Comparison of ENCODE assay signal across 14 mouse cellular contexts in genomic region chr9:48108994-48109619, GRCm38 (mm10). TPM values are rescaled to one million over a fixed set of nuclear protein-coding genes. Genes with fewer than 3 reads are reported as not detected.
DNase-seq lines count a peak whose midpoint lies in the region; ATAC-seq and TF ChIP-seq lines count a peak whose summit lies in the region.
"Had no signal": no experiment of that assay in that cellular context is flagged by ENCODE, and none has a peak within 500 bp of the region (broad histone marks: within the 10 kb centered on the region; RNA-seq: fewer than 3 reads in every experiment).

No protein-coding gene starts in this region.

- no peaks in the 10 kb centered on the region for H3K27me3 ChIP-seq in hindbrain, embryonic 13.5 days
- no peaks in the 10 kb centered on the region for H3K27me3 ChIP-seq in hindbrain, embryonic 16.5 days (replicated peaks; ENCODE audit: control insufficient read depth, insufficient read depth, low read length)

- peak overlapping the region; percentile 30; the same call in 1 of the 2 replicates for H3K27ac ChIP-seq in hindbrain, embryonic 13.5 days
- no peak overlapping the region for H3K27ac ChIP-seq in hindbrain, embryonic 16.5 days (ENCODE audit: low read depth, low read length)
- H3K27ac ChIP-seq in layer of hippocampus, adult 2 months, result no peak overlapping the region
- H3K27ac ChIP-seq: forebrain, embryonic 10.5 days; liver, embryonic 14.5 days had no signal

- WGBS in hindbrain, embryonic 13.5 days, result 51% methylated on average over 7 of the region's 7 CpGs
- WGBS in hindbrain, embryonic 16.5 days, result 51% methylated on average over 7 of the region's 7 CpGs

- H3K9me3 ChIP-seq in hindbrain, embryonic 13.5 days, result no peaks in the 10 kb centered on the region
- no peaks in the 10 kb centered on the region for H3K9me3 ChIP-seq in hindbrain, embryonic 16.5 days (ENCODE audit: control insufficient read depth, low read length)
- H3K9me3 ChIP-seq: forebrain, embryonic 10.5 days had no signal

- peak; percentile 20 to 21 for DNase-seq in right cerebral cortex, adult 2 months (ENCODE audit: low spot score in 2 of 2)
- no peak for DNase-seq in right cerebral cortex, postnatal 14 days
- DNase-seq in thymus, adult 18-20 months, result peak; percentile 12 to 36
- DNase-seq in layer of hippocampus, adult 2 months (ENCODE audit: low spot score in 2 of 2), result no peak
- no peak for DNase-seq in embryo, embryonic 11 days
- DNase-seq: adrenal gland, adult 8-10 months; cerebellum, adult 9-10 months; kidney, adult 11 months; kidney, postnatal 25 days; lung, postnatal 10 days had no signal

- no peak for TF ChIP-seq CTCF in layer of hippocampus, adult 2 months (conservative IDR thresholded peaks at IDR 0.05)

- no peak overlapping the region for H3K4me3 ChIP-seq in hindbrain, embryonic 13.5 days
- H3K4me3 ChIP-seq in hindbrain, embryonic 16.5 days (ENCODE audit: low read length), result no peak overlapping the region
- no peak overlapping the region for H3K4me3 ChIP-seq in layer of hippocampus, adult 2 months
- H3K4me3 ChIP-seq: forebrain, embryonic 10.5 days had no signal

- H3K4me1 ChIP-seq in hindbrain, embryonic 13.5 days (replicated peaks), result peaks cover 12% of the 10 kb centered on the region
- H3K4me1 ChIP-seq in hindbrain, embryonic 16.5 days (ENCODE audit: control insufficient read depth, insufficient read depth, low read depth, low read length), result peaks cover 6% of the 10 kb centered on the region; the same call in 1 of the 2 replicates

- ATAC-seq in hindbrain, embryonic 13.5 days (ENCODE audit: low FRiP score), result no peak
- no peak for ATAC-seq in hindbrain, embryonic 16.5 days

- H3K4me2 ChIP-seq in hindbrain, embryonic 13.5 days, result no peak overlapping the region
- H3K4me2 ChIP-seq in hindbrain, embryonic 16.5 days (ENCODE audit: low read length), result no peak overlapping the region

- no peaks in the 10 kb centered on the region for H3K36me3 ChIP-seq in hindbrain, embryonic 13.5 days
- H3K36me3 ChIP-seq in hindbrain, embryonic 16.5 days (ENCODE audit: control insufficient read depth, insufficient read depth, low read length), result no peaks in the 10 kb centered on the region
- H3K36me3 ChIP-seq: forebrain, embryonic 10.5 days had no signal

- no peak overlapping the region for H3K9ac ChIP-seq in hindbrain, embryonic 13.5 days
- no peak overlapping the region for H3K9ac ChIP-seq in hindbrain, embryonic 16.5 days (ENCODE audit: low read depth, low read length)
- H3K9ac ChIP-seq: liver, embryonic 14.5 days had no signal

RNA-seq across cellular contexts. Expression of gene Nxpe4, which starts 52.7 kb away (rescaled TPM):
- 7.3 and 7.7 TPM in 2 replicates for polyA plus RNA-seq in hindbrain, embryonic 13.5 days (2015; fragmentation: Nextera tagmentation; extraction: Ambion mirVana)
- polyA plus RNA-seq in hindbrain, embryonic 16.5 days (2015; fragmentation: Nextera tagmentation; extraction: Ambion mirVana), result 9.3 and 10.1 TPM in 2 replicates
- 1 to 10 TPM; 8.3 TPM for total RNA-seq in layer of hippocampus, adult 2 months (2021)

Comparison
In these comparisons a context has a peak if more than half of its experiments do, and no peak if none do; other contexts are left out.
1. DNase-seq: peak in right cerebral cortex, adult 2 months (2 of 2) and thymus, adult 18-20 months (2 of 2); none in right cerebral cortex, postnatal 14 days (single experiment), layer of hippocampus, adult 2 months (0 of 2) and embryo, embryonic 11 days (single experiment).